In the genomic region with DNA sequence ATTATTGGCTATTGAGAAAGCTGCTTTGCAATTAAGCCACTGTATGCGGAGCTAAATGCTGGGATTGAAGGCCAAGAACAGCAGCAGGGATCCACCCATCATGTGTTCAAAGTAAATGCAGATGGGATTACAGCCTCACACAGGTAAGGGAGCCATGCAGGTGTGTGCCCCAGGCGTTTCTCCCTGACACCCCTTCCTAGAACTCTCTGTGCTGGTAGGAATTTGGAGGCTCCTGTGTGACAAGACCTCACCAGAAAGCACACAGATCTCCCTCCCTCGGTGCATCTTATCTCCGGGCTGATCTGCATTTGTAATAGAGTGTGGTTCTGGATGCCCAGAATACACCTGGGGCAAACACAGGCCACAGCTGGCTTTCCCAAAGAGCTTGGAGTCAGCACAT, we compare ENCODE assay signal across 20 mouse cellular contexts.
"Had no signal": no experiment of that assay in that cellular context is flagged by ENCODE, and none has a peak within 500 bp of the region (broad histone marks: within the 10 kb centered on the region; RNA-seq: fewer than 3 reads in every experiment).

No protein-coding gene starts in this region.

- H3K36me3 ChIP-seq: liver, embryonic 15.5 days; lung, embryonic 15.5 days; midbrain, embryonic 10.5 days; midbrain, embryonic 13.5 days; neural tube, embryonic 13.5 days; neural tube, embryonic 15.5 days had no signal

- DNase-seq: liver, postnatal 0 days; lung, adult 2 months; lung, postnatal 4 days; retina, postnatal 1 day; right cerebral cortex, adult 18-20 months; right cerebral cortex, postnatal 25 days; right cerebral cortex, postnatal 4 days; spleen, adult 18-20 months; thymus, adult 18-20 months; thymus, postnatal 14 days; thymus, postnatal 36 days had no signal

- H3K27me3 ChIP-seq: liver, embryonic 15.5 days; lung, embryonic 15.5 days; midbrain, embryonic 13.5 days; neural tube, embryonic 13.5 days had no signal

- H3K4me2 ChIP-seq: liver, embryonic 15.5 days; lung, embryonic 15.5 days; midbrain, embryonic 13.5 days; neural tube, embryonic 13.5 days; neural tube, embryonic 15.5 days had no signal

- H3K9ac ChIP-seq: liver, embryonic 15.5 days; liver, postnatal 0 days; lung, embryonic 15.5 days; midbrain, embryonic 13.5 days; neural tube, embryonic 13.5 days; neural tube, embryonic 15.5 days had no signal

- H3K27ac ChIP-seq: liver, embryonic 15.5 days; lung, embryonic 15.5 days; midbrain, embryonic 10.5 days; midbrain, embryonic 13.5 days; neural tube, embryonic 13.5 days; neural tube, embryonic 15.5 days had no signal

- H3K4me3 ChIP-seq: liver, embryonic 15.5 days; lung, embryonic 15.5 days; midbrain, embryonic 10.5 days; midbrain, embryonic 13.5 days; myocyte; neural tube, embryonic 13.5 days; neural tube, embryonic 15.5 days had no signal

- H3K9me3 ChIP-seq: liver, embryonic 15.5 days; lung, embryonic 15.5 days; midbrain, embryonic 10.5 days; midbrain, embryonic 13.5 days; neural tube, embryonic 13.5 days; neural tube, embryonic 15.5 days had no signal

- ATAC-seq: liver, postnatal 0 days; lung, postnatal 0 days; midbrain, embryonic 13.5 days; midbrain, embryonic 16.5 days had no signal

- H3K4me1 ChIP-seq: liver, embryonic 15.5 days; lung, embryonic 15.5 days; midbrain, embryonic 10.5 days; midbrain, embryonic 13.5 days; neural tube, embryonic 13.5 days; neural tube, embryonic 15.5 days had no signal
